Mouse (Mus musculus): Measurements from ENCODE around the gene Cc2d2b. TPM values are rescaled to one million over a fixed set of nuclear protein-coding genes. Genes with fewer than 3 reads are reported as not detected.

The Cc2d2b gene
- 0.10 TPM in 1 of 2 replicates, not detected in the other for polyA plus RNA-seq (2015; fragmentation: Nextera tagmentation; extraction: Ambion mirVana)

DNA sequence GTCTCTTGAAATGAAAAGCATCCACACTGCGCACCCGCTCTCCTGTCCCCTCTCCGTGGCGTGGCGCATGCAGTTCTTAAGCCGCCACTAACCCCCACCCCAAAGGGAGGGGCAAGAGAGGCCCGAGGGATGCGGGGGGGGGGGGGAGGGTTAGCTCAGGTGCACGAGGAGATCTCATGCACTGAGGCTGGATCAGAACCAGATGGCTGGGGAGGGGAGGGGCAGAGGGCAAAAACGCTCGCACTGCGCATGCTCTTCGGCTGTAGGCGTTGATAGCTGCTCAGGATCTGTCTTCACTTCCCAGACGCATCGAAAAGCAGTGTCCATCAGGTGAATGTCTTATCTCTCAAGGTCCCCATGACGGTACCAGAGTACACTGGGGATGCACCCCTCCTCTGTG, at the start of gene Cc2d2b:
Cc2d2b (plus strand) TSS at position 195 of the 400 bp plus-strand sequence.
- DNase-seq (ENCODE audit: low spot score): no peak

DNA sequence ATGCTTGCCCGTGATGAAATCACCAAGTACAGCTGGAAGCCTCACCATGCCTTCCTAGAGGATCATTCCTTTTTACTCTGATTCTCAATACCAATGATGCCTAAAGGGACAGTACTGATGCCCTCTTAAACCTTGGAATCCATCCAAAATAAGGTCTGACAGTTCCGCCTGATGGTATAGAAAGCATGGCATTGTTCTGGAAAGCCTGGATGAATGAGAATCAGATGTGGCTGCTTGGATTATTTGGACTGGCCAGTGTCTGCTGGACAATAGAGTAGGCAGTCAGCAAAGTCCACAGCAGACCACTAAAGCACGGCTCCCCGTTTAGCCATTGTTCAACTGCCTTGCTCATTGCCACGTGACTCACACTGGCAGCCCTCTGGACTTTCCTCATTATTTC, 48.7 kb upstream of the Cc2d2b start:
- DNase-seq (ENCODE audit: low spot score): no peak

DNA sequence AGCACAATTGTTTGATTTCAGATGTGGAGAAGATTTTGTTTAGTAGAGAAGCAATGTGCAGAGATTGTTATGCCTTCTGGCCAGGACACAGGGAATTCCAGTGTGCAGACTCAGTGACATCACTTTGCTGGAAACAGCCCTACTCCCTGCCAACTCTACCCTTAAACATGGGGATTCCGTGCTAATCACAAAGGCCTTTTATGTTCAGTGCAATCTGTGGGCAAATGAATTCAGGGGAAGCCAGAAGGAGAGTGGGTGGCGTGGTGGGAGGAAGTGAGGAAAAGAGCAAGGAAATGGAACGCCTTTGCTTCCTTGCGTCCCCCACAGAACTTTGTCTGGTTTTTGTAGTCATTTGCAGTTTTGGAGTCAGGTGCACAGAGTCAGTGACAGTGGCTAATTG, 46.1 kb upstream of the Cc2d2b start:
- DNase-seq (ENCODE audit: low spot score): no peak

DNA sequence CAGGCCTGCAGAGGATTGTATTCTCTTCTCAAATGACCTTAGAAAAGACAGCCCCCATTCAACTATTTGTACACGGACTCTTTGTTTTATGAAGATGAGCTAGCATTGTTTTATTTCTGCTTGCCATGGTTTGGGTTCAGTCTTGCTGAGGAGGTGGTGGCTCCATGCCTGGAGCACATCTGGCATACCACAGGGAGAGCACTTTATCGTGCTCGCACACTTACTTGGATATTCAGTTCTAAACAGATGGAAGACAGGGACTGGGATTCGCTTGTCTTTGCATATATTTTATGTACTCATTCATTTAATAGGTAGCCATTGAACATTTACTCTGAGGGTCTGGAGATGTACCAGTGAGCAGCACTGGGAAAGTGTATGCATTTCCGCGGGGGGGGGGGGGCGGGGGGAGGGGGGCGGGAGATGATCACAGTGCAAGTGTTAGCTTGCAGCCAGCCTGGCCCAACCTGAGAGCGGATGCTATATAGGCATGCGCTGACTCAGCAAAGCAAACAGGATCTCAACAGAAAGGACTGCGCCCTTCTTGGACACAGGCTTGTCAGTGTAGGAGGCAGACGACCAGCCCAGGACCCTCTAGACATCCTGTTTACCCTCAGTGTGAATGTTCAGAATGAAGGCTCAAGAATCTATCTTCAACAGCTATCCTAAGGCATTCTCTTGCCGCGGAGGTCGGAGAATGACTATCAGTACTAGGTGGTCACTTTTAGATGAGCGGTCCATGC, 35.5 kb upstream of the Cc2d2b start:
- DNase-seq (ENCODE audit: low spot score): no peak

GRCm38 (mm10) chr19:40714700-40715099, 33.9 kb upstream of the Cc2d2b start:
- no peak for DNase-seq (ENCODE audit: low spot score)

DNA sequence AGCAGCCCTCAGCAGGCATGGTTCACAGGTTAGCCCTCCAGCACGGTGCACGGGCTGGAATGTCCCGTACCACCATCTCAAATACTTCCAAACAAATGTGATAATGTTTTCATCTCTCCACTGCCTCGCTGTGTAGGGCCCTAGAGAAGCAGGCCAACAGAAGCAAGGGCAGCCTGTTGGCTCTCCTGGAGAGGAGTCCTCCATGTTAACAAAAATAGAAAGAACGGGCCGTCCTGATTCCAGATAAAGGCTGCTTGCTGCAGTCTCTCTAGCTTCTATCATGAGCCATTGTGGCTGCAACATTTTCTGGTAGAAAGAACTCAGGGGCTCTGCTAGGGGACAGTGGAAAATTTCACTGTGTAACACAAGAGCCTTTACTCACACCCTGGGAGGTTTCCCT, 31.6 kb upstream of the Cc2d2b start:
- DNase-seq (ENCODE audit: low spot score): no peak

GRCm38 (mm10) chr19:40719439-40720105, 29.0 kb upstream of the Cc2d2b start:
- DNase-seq (ENCODE audit: low spot score): no peak

- no peak for DNase-seq (ENCODE audit: low spot score)
Observed at GRCm38 (mm10) chr19:40720381-40720780, 28.2 kb upstream of the Cc2d2b start.

- peak; percentile 70 for DNase-seq (ENCODE audit: low spot score)
Observed at GRCm38 (mm10) chr19:40722137-40723038, 26.2 kb upstream of the Cc2d2b start.

DNA sequence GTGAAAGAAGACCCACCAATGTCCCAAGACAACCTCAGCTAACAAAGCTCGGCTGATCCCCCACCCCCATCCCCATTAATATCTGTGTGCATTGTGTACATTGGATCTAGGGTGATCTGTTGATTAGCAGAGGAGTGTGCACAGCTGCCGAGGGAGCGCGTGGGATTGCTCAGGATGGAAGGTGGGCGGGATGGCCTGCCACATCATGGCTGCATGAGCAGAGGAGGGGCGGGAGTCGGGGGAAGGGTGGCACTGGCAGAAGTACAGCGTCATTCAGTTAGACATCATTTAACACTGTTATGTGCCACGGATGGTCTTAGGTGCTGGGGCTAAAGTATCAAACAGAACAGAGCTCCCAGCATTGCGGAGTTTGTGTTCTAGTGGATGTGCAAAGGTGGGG, 25.0 kb upstream of the Cc2d2b start:
- DNase-seq (ENCODE audit: low spot score): no peak

DNA sequence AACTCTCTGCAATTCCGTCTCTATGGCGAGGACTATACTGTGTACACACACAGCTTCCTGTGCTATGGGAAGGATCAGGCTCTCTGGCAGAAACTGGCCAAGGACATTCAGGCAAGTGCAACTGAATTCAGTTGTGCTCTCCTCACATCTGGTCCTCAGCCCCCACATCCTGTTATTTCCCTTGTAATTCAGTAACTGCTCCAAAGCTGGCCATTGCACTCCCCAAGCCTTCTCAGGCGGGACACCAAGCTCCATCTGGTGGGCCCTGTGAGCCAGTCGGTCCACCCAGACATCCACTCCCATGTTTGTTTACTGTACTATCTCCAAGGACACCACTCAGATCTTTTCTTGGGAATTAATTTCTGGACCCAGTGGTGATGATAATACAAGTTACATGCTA, 22.4 kb upstream of the Cc2d2b start:
- no peak for DNase-seq (ENCODE audit: low spot score)

GRCm38 (mm10) chr19:40726614-40727013, 21.9 kb upstream of the Cc2d2b start:
- DNase-seq (ENCODE audit: low spot score): no peak

- DNase-seq (ENCODE audit: low spot score): no peak
Observed at GRCm38 (mm10) chr19:40728213-40728612, 20.3 kb upstream of the Cc2d2b start.

GRCm38 (mm10) chr19:40728732-40729420, 19.7 kb upstream of the Cc2d2b start:
- DNase-seq (ENCODE audit: low spot score): peak; percentile 17

GRCm38 (mm10) chr19:40733409-40733808, 15.1 kb upstream of the Cc2d2b start:
- no peak for DNase-seq (ENCODE audit: low spot score)

GRCm38 (mm10) chr19:40733849-40734248, 14.7 kb upstream of the Cc2d2b start:
- DNase-seq (ENCODE audit: low spot score): no peak

GRCm38 (mm10) chr19:40736680-40737512, 11.7 kb upstream of the Cc2d2b start:
- peak; percentile 79 for DNase-seq (ENCODE audit: low spot score)

DNA sequence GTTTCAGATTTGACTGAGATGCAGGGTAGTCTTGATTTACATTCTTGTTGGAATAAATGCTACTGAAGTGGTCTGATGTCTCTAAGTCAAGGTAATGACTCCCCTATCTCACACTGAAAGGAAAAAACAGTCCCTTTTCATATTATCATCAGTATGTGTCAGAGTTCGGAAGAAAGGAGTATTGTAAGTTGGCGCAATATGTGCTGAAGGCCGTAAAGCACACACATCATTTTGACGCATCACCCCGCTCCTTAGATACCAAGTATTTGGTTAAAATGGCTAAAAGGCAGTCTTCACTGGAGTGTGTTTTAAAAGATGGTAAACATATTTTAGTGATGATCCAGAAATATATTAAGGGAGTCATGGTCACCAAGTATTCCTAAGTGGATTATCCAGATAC, 10.9 kb upstream of the Cc2d2b start:
- DNase-seq (ENCODE audit: low spot score): no peak

- DNase-seq (ENCODE audit: low spot score): no peak
Observed at GRCm38 (mm10) chr19:40738683-40739324, 9.7 kb upstream of the Cc2d2b start.

GRCm38 (mm10) chr19:40746603-40747002, 1.9 kb upstream of the Cc2d2b start:
- no peak for DNase-seq (ENCODE audit: low spot score)

Data from thymus, postnatal 0 days (tissue).